Mouse (Mus musculus): Measurements from ENCODE around the gene BC049715. TPM values are rescaled to one million over a fixed set of nuclear protein-coding genes. Genes with fewer than 3 reads are reported as not detected.
A peak's percentile ranks its signal among the peaks of the same experiment; 100 is the strongest.

BC049715 gene
- polyA plus RNA-seq, 1 experiment from 2014 or later = 1.8 TPM

- no peaks in the 10 kb centered on the region for H3K9me3 ChIP-seq (ENCODE audit: control insufficient read depth)
- H3K27me3 ChIP-seq (replicated peaks; ENCODE audit: control insufficient read depth, insufficient read depth, low read length) = no peaks in the 10 kb centered on the region
- H3K27ac ChIP-seq (ENCODE audit: low read depth, low read length) = no peak overlapping the region
- H3K4me1 ChIP-seq (replicated peaks; ENCODE audit: control insufficient read depth, insufficient read depth, low read length) = no peaks in the 10 kb centered on the region
- no peak overlapping the region for H3K9ac ChIP-seq (ENCODE audit: low read depth, low read length)
- WGBS = 96% methylated on average over 18 of the region's 18 CpGs
- ATAC-seq = no peak
- H3K4me3 ChIP-seq (ENCODE audit: low read depth, low read length) = no peak overlapping the region
- no peak for TF ChIP-seq CTCF (IDR thresholded peaks at IDR 0.05; ENCODE audit: low read depth)
- peaks cover 81% of the 10 kb centered on the region for H3K36me3 ChIP-seq (ENCODE audit: control insufficient read depth, insufficient read depth)
- no peak overlapping the region for H3K4me2 ChIP-seq (replicated peaks; ENCODE audit: low read depth)
These were observed 6.3 kb upstream of the BC049715 start for GRCm38 (mm10) chr6:136821086-136821485.

GRCm38 (mm10) chr6:136824987-136825386 lies 2.4 kb upstream of the BC049715 start:
- peaks cover 4% of the 10 kb centered on the region; the same call in 1 of the 2 replicates for H3K4me1 ChIP-seq (replicated peaks; ENCODE audit: control insufficient read depth, insufficient read depth, low read length)
- no peak overlapping the region for H3K4me3 ChIP-seq (ENCODE audit: low read depth, low read length)
- TF ChIP-seq CTCF (IDR thresholded peaks at IDR 0.05; ENCODE audit: low read depth) = no peak
- H3K9me3 ChIP-seq (ENCODE audit: control insufficient read depth) = no peaks in the 10 kb centered on the region
- no peak for ATAC-seq
- H3K4me2 ChIP-seq (replicated peaks; ENCODE audit: low read depth) = no peak overlapping the region
- no peak overlapping the region for H3K27ac ChIP-seq (ENCODE audit: low read depth, low read length)
- peaks cover 49% of the 10 kb centered on the region for H3K36me3 ChIP-seq (ENCODE audit: control insufficient read depth, insufficient read depth)
- no peak overlapping the region for H3K9ac ChIP-seq (ENCODE audit: low read depth, low read length)
- H3K27me3 ChIP-seq (replicated peaks; ENCODE audit: control insufficient read depth, insufficient read depth, low read length) = no peaks in the 10 kb centered on the region
- 91% methylated on average over 8 of the region's 8 CpGs for WGBS

GRCm38 (mm10) chr6:136827116-136827515 lies 310 bp upstream of the BC049715 start:
- Histone ChIP-seq H3K9ac (ENCODE audit: low read depth, low read length) (peak overlapping the region; percentile 97), H3K36me3 (ENCODE audit: control insufficient read depth, insufficient read depth) (peaks cover 27% of the 10 kb centered on the region), H3K4me2 (replicated peaks; ENCODE audit: low read depth) (peak overlapping the region; percentile 73), H3K9me3 (ENCODE audit: control insufficient read depth) (no peaks in the 10 kb centered on the region), H3K27me3 (replicated peaks; ENCODE audit: control insufficient read depth, insufficient read depth, low read length) (no peaks in the 10 kb centered on the region), H3K27ac (ENCODE audit: low read depth, low read length) (no peak overlapping the region), H3K4me1 (replicated peaks; ENCODE audit: control insufficient read depth, insufficient read depth, low read length) (peaks cover 4% of the 10 kb centered on the region; the same call in 1 of the 2 replicates), H3K4me3 (ENCODE audit: low read depth, low read length) (peak overlapping the region; percentile 93)
- no peak for TF ChIP-seq CTCF (IDR thresholded peaks at IDR 0.05; ENCODE audit: low read depth)
- 12% methylated on average over 7 of the region's 7 CpGs for WGBS
- no peak for ATAC-seq

- Histone ChIP-seq H3K27me3 (replicated peaks; ENCODE audit: control insufficient read depth, insufficient read depth, low read length) (no peaks in the 10 kb centered on the region), H3K4me3 (ENCODE audit: low read depth, low read length) (peak within 1 kb of the TSS; percentile 93), H3K9me3 (ENCODE audit: control insufficient read depth) (no peaks in the 10 kb centered on the region), H3K4me2 (replicated peaks; ENCODE audit: low read depth) (peak within 1 kb of the TSS; percentile 73), H3K9ac (ENCODE audit: low read depth, low read length) (peak within 1 kb of the TSS; percentile 97), H3K36me3 (ENCODE audit: control insufficient read depth, insufficient read depth) (peaks cover 18% of the 10 kb centered on the region), H3K27ac (ENCODE audit: low read depth, low read length) (peak within 1 kb of the TSS; percentile 87), H3K4me1 (replicated peaks; ENCODE audit: control insufficient read depth, insufficient read depth, low read length) (peaks cover 4% of the 10 kb centered on the region; the same call in 1 of the 2 replicates)
- under 1% methylated on average over 42 of the region's 45 CpGs for WGBS
- TF ChIP-seq CTCF (IDR thresholded peaks at IDR 0.05; ENCODE audit: low read depth) = peak; percentile 62
- peak; percentile 100 for ATAC-seq
These were observed 595 bp downstream of the BC049715 start, which contains the start of gene Wbp11 for GRCm38 (mm10) chr6:136827881-136828561. Gene Wbp11 (minus strand): TSS chr6:136828233.

GRCm38 (mm10) chr6:136828681-136829080 lies 1.3 kb downstream of the BC049715 start:
- no peaks in the 10 kb centered on the region for H3K27me3 ChIP-seq (replicated peaks; ENCODE audit: control insufficient read depth, insufficient read depth, low read length)
- WGBS = 32% methylated on average over 4 of the region's 4 CpGs
- no peaks in the 10 kb centered on the region for H3K9me3 ChIP-seq (ENCODE audit: control insufficient read depth)
- peak overlapping the region; percentile 67 for H3K4me2 ChIP-seq (replicated peaks; ENCODE audit: low read depth)
- H3K27ac ChIP-seq (ENCODE audit: low read depth, low read length) = peak overlapping the region; percentile 60; the same call in 1 of the 2 replicates
- no peak for TF ChIP-seq CTCF (IDR thresholded peaks at IDR 0.05; ENCODE audit: low read depth)
- H3K4me1 ChIP-seq (replicated peaks; ENCODE audit: control insufficient read depth, insufficient read depth, low read length) = peaks cover 4% of the 10 kb centered on the region; the same call in 1 of the 2 replicates
- ATAC-seq = peak; percentile 10; the same call in 1 of the 2 replicates
- H3K4me3 ChIP-seq (ENCODE audit: low read depth, low read length) = peak overlapping the region; percentile 43
- H3K9ac ChIP-seq (ENCODE audit: low read depth, low read length) = no peak overlapping the region
- H3K36me3 ChIP-seq (ENCODE audit: control insufficient read depth, insufficient read depth) = peaks cover 16% of the 10 kb centered on the region

- Histone ChIP-seq H3K36me3 (ENCODE audit: control insufficient read depth, insufficient read depth) (no peaks in the 10 kb centered on the region), H3K4me2 (replicated peaks; ENCODE audit: low read depth) (no peak overlapping the region), H3K9me3 (ENCODE audit: control insufficient read depth) (no peaks in the 10 kb centered on the region), H3K9ac (ENCODE audit: low read depth, low read length) (no peak overlapping the region), H3K27me3 (replicated peaks; ENCODE audit: control insufficient read depth, insufficient read depth, low read length) (no peaks in the 10 kb centered on the region), H3K4me3 (ENCODE audit: low read depth, low read length) (no peak overlapping the region), H3K4me1 (replicated peaks; ENCODE audit: control insufficient read depth, insufficient read depth, low read length) (peaks cover 4% of the 10 kb centered on the region; the same call in 1 of the 2 replicates), H3K27ac (ENCODE audit: low read depth, low read length) (no peak overlapping the region)
- no peak for TF ChIP-seq CTCF (IDR thresholded peaks at IDR 0.05; ENCODE audit: low read depth)
- no peak for ATAC-seq
- 64% methylated on average over 5 of the region's 5 CpGs for WGBS
These were observed 4.3 kb downstream of the BC049715 start for GRCm38 (mm10) chr6:136831712-136832111.
